Mouse (Mus musculus) embryonic facial prominence, embryonic 13.5 days (tissue): ENCODE measurements around the gene Arhgef10l. TPM values are rescaled to one million over a fixed set of nuclear protein-coding genes. Genes with fewer than 3 reads are reported as not detected.

Experiments
- microRNA-seq: library from miRNA; unstranded; fragments of <30 nt; microRNA quantifications from one replicate; pipeline ENCODE4, GENCODE M21; 2016
- polyA plus RNA-seq: library from polyadenylated mRNA; unstranded; fragments of >200 nt; fragmentation: Nextera tagmentation; extraction: Ambion mirVana; gene quantifications from 2 replicates; pipeline ENCODE4 v1.2.1, GENCODE M21; 2015

The Arhgef10l gene
- polyA plus RNA-seq, 1 experiment from 2014 or later: 11.5 TPM

Small RNAs within 50 kb of the gene (microRNA-seq; reads per million reads assigned to microRNA genes)
- not detected for gene Gm23045

Other genes starting within 250 kb of the Arhgef10l start
- 43.5 and 44.2 TPM in 2 replicates for gene Rcc2, start 34.5 kb upstream of the Arhgef10l start, polyA plus RNA-seq
- gene Padi6, start 76.6 kb upstream of the Arhgef10l start, polyA plus RNA-seq: not detected in 2 replicates
- 0.15 TPM in 1 of 2 replicates, not detected in the other for gene Padi4, start 108.2 kb upstream of the Arhgef10l start, polyA plus RNA-seq
- 0.14 and 0.28 TPM in 2 replicates for gene Padi3, start 144.6 kb upstream of the Arhgef10l start, polyA plus RNA-seq
- gene Padi1, start 179.8 kb upstream of the Arhgef10l start, polyA plus RNA-seq: 0.07 and 0.14 TPM in 2 replicates
- 1.8 and 2.3 TPM in 2 replicates for gene Padi2, start 240.3 kb upstream of the Arhgef10l start, polyA plus RNA-seq